Mouse (Mus musculus) heart, embryonic 10.5 days (tissue): Measurements from ENCODE around the gene F2rl1. TPM values are rescaled to one million over a fixed set of nuclear protein-coding genes. Genes with fewer than 3 reads are reported as not detected.
A peak's percentile ranks its signal among the peaks of the same experiment; 100 is the strongest.

Source experiments
- DNase-seq: peaks from one replicate; pipeline ENCODE4 v3.0.0-alpha.2; 2017; ENCODE audit warnings: low spot score
- H3K27ac ChIP-seq: fragments of 300-500 bp; sonication (generic); 2 replicates; pipeline ENCODE4 v1.5.1; 2016; ENCODE audit warnings: mild to moderate bottlenecking
- H3K27me3 ChIP-seq: fragments of 300-500 bp; sonication (generic); 2 replicates; pipeline ENCODE4 v1.6.1; 2016; ENCODE audit warnings: mild to moderate bottlenecking; ENCODE audit not compliant: poor library complexity, insufficient read depth, severe bottlenecking
- H3K36me3 ChIP-seq: fragments of 300-500 bp; sonication (generic); 2 replicates; pipeline ENCODE4 v1.6.1; 2016; ENCODE audit warnings: mild to moderate bottlenecking, moderate library complexity
- H3K4me1 ChIP-seq: fragments of 300-500 bp; sonication (generic); 2 replicates; pipeline ENCODE4 v1.6.1; 2016; ENCODE audit warnings: mild to moderate bottlenecking
- H3K4me3 ChIP-seq: fragments of 300-500 bp; sonication (generic); 2 replicates; pipeline ENCODE4 v1.5.1; 2016; ENCODE audit warnings: mild to moderate bottlenecking, moderate library complexity
- H3K9me3 ChIP-seq: fragments of 300-500 bp; sonication (generic); 2 replicates; pipeline ENCODE4 v1.6.1; 2016; ENCODE audit warnings: mild to moderate bottlenecking, moderate library complexity
- WGBS: fragments of 180-500 bp; shearing (Covaris S2); methylation state at CpG from one replicate; pipeline ENCODE4 v1.1.7; 2016; 5-methylcytosine and 5-hydroxymethylcytosine counted together
- polyA plus RNA-seq: library from polyadenylated mRNA; unstranded; fragments of >200 nt; fragmentation: Nextera tagmentation; extraction: Ambion mirVana; gene quantifications from 2 replicates; pipeline ENCODE4 v1.2.1, GENCODE M21; 2016

F2rl1 gene
- polyA plus RNA-seq, result 0.23 TPM in 1 of 2 replicates, not detected in the other

- Histone ChIP-seq H3K9me3 (no peaks in the 10 kb centered on the region), H3K36me3 (no peaks in the 10 kb centered on the region), H3K27ac (peak within 1 kb of the TSS; percentile 69), H3K27me3 (peaks cover 55% of the 10 kb centered on the region), H3K4me3 (peak within 1 kb of the TSS; percentile 62), H3K4me1 (peaks cover 13% of the 10 kb centered on the region)
- under 1% methylated on average over 54 of the region's 54 CpGs for WGBS
- DNase-seq, result no peak
These were observed at the start of gene F2rl1 for GRCm38 (mm10) chr13:95524674-95525491. TSS of gene F2rl1 (minus strand) at chr13:95525227.

- H3K36me3 ChIP-seq, result no peaks in the 10 kb centered on the region
- H3K4me3 ChIP-seq, result no peak overlapping the region
- no peaks in the 10 kb centered on the region for H3K27me3 ChIP-seq
- H3K27ac ChIP-seq, result no peak overlapping the region
- DNase-seq, result peak; percentile 35
- 91% methylated on average over 4 of the region's 4 CpGs for WGBS
- no peaks in the 10 kb centered on the region for H3K4me1 ChIP-seq
- no peaks in the 10 kb centered on the region; the same call in 1 of the 2 replicates for H3K9me3 ChIP-seq
These were observed 45.9 kb upstream of the F2rl1 start for GRCm38 (mm10) chr13:95570877-95571276.

DNA sequence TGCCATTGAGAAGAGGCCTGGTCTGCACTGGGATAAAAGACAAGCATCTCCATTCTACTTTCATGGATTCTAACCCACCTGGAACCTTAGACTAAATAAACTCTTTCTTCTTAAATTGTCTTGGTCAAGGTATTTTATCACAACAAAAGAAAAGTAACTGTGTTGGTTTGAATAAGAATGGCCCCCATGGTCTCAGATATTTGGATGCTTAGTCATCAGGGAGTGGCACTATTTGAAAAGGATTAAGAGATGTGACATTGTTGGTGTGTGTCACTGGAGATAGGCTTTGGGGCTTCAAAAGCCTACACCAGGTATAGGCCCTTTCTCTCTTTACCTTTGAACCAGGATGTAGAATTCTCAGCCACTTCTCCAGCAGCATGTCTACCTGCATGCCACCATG, 44.3 kb upstream of the F2rl1 start:
- no peaks in the 10 kb centered on the region for H3K27me3 ChIP-seq
- H3K9me3 ChIP-seq, result no peaks in the 10 kb centered on the region; the same call in 1 of the 2 replicates
- H3K36me3 ChIP-seq, result no peaks in the 10 kb centered on the region
- H3K4me3 ChIP-seq, result no peak overlapping the region
- no peaks in the 10 kb centered on the region for H3K4me1 ChIP-seq
- DNase-seq, result peak; percentile 19
- no peak overlapping the region for H3K27ac ChIP-seq

GRCm38 (mm10) chr13:95568336-95568735, 43.3 kb upstream of the F2rl1 start:
- Histone ChIP-seq H3K4me1 (no peaks in the 10 kb centered on the region), H3K36me3 (no peaks in the 10 kb centered on the region), H3K27me3 (no peaks in the 10 kb centered on the region), H3K27ac (no peak overlapping the region), H3K4me3 (no peak overlapping the region), H3K9me3 (no peaks in the 10 kb centered on the region; the same call in 1 of the 2 replicates)
- whole genome bisulfite sequencing, result 96% methylated on average over 3 of the region's 3 CpGs
- DNase-seq, result peak; percentile 41

GRCm38 (mm10) chr13:95566841-95567551, 42.0 kb upstream of the F2rl1 start:
- H3K27me3 ChIP-seq, result no peaks in the 10 kb centered on the region
- no peak for DNase-seq
- no peak overlapping the region for H3K4me3 ChIP-seq
- no peak overlapping the region for H3K27ac ChIP-seq
- H3K9me3 ChIP-seq, result no peaks in the 10 kb centered on the region; the same call in 1 of the 2 replicates
- H3K4me1 ChIP-seq, result no peaks in the 10 kb centered on the region
- 89% methylated on average over 15 of the region's 15 CpGs for WGBS
- H3K36me3 ChIP-seq, result no peaks in the 10 kb centered on the region

- H3K4me1 ChIP-seq, result no peaks in the 10 kb centered on the region
- no peak overlapping the region for H3K4me3 ChIP-seq
- H3K27ac ChIP-seq, result no peak overlapping the region
- 3% methylated on average over 3 of the region's 3 CpGs for WGBS
- H3K36me3 ChIP-seq, result no peaks in the 10 kb centered on the region
- no peak for DNase-seq
- H3K27me3 ChIP-seq, result no peaks in the 10 kb centered on the region
- H3K9me3 ChIP-seq, result no peaks in the 10 kb centered on the region
These were observed 38.7 kb upstream of the F2rl1 start for GRCm38 (mm10) chr13:95563693-95564092.

DNA sequence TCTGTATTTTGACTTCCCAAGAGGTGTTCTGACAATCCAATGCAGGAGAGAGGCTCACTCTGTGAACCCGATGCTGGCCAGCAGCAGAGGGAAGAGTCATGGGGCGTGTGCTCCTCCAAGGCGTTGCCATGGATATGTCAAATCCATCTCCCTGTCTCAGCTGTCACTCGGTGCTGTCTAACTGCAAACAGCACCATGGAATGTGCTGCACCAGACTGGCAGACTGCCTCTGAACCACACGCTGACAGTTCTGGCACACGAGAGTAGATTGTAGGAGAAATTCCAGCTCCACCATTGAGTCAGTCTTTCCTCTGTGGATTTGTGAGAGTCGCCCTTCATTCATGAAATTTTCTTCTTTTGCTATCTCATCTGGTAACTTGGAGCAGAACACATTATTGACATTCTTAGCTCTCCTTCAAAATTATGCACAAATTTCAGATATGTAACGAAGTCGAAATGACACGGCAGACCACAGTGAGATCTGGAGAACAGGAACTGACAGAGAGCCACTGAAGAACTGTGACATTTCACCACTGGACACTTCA, 38.1 kb upstream of the F2rl1 start:
- Histone ChIP-seq H3K4me3 (no peak overlapping the region), H3K4me1 (no peaks in the 10 kb centered on the region), H3K27ac (no peak overlapping the region), H3K36me3 (no peaks in the 10 kb centered on the region), H3K9me3 (no peaks in the 10 kb centered on the region), H3K27me3 (no peaks in the 10 kb centered on the region)
- no peak for DNase-seq
- 43% methylated on average over 10 of the region's 10 CpGs for WGBS

DNA sequence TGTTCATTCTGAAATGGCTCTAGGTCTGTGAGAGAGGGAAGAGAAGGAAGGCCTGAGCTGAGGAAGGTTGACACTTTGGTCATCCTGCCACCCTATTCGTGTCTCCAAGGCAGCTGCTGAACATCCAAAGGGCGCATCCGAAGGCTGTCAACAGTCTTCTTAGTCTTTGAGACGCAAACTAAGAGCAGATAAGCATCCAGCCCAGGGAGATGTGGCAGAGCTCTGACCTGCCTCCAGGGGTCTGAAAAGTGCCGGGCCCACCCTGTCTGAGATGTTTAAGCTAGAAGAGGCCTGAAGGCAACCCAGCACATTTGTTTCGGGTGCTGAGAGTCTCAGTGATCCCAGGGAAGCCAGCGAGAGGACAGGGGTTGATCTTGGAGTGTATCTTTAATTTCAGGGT, 32.3 kb upstream of the F2rl1 start:
- WGBS, result 49% methylated on average over 7 of the region's 7 CpGs
- Histone ChIP-seq H3K27ac (no peak overlapping the region), H3K36me3 (no peaks in the 10 kb centered on the region), H3K4me3 (no peak overlapping the region), H3K4me1 (peaks cover 4% of the 10 kb centered on the region; the same call in 1 of the 2 replicates), H3K9me3 (no peaks in the 10 kb centered on the region), H3K27me3 (no peaks in the 10 kb centered on the region)
- DNase-seq, result no peak

GRCm38 (mm10) chr13:95553885-95554492, 29.0 kb upstream of the F2rl1 start:
- DNase-seq, result no peak
- Histone ChIP-seq H3K27ac (no peak overlapping the region), H3K9me3 (no peaks in the 10 kb centered on the region), H3K4me3 (no peak overlapping the region), H3K4me1 (peaks cover 4% of the 10 kb centered on the region; the same call in 1 of the 2 replicates), H3K27me3 (no peaks in the 10 kb centered on the region), H3K36me3 (no peaks in the 10 kb centered on the region)
- WGBS, result 78% methylated on average over 11 of the region's 11 CpGs

- WGBS, result 77% methylated on average over 2 of the region's 2 CpGs
These were observed 25.8 kb upstream of the F2rl1 start for GRCm38 (mm10) chr13:95550636-95551370.

DNA sequence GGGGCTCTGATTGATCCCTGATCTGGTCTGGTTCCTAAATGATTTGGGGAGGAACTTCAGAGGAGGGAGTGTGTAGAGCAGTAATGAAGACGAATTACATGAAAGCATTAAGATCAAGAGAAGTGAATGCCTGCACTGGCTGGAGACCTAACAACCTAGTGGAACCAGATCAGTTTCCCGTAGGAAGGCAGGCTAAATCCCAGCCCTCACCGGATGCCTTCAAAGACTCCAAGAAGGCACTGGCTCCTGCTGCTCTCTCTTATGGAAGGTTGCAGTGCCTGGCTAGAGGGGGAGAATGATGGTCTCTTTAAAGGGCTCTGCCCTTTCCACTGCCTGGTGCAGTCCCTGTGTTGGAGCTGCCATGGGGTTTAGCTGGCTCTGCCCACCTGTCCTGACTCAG, 24.4 kb upstream of the F2rl1 start:
- peaks cover 18% of the 10 kb centered on the region for H3K4me1 ChIP-seq
- H3K27ac ChIP-seq, result no peak overlapping the region
- H3K4me3 ChIP-seq, result no peak overlapping the region
- H3K9me3 ChIP-seq, result no peaks in the 10 kb centered on the region
- no peak for DNase-seq
- H3K36me3 ChIP-seq, result no peaks in the 10 kb centered on the region
- 0 out of 2 replicates have a peak, but pooled peaks cover 3% of the 10 kb centered on the region for H3K27me3 ChIP-seq
- 39% methylated on average over 3 of the region's 3 CpGs for WGBS

More at GRCm38 (mm10) chr13:95550636-95551370, 25.8 kb upstream of the F2rl1 start:
- Histone ChIP-seq H3K36me3 (no peaks in the 10 kb centered on the region), H3K4me3 (no peak overlapping the region), H3K27me3 (0 out of 2 replicates have a peak, but pooled peaks cover 3% of the 10 kb centered on the region), H3K4me1 (peaks cover 18% of the 10 kb centered on the region), H3K9me3 (no peaks in the 10 kb centered on the region), H3K27ac (no peak overlapping the region)
- no peak for DNase-seq

DNA sequence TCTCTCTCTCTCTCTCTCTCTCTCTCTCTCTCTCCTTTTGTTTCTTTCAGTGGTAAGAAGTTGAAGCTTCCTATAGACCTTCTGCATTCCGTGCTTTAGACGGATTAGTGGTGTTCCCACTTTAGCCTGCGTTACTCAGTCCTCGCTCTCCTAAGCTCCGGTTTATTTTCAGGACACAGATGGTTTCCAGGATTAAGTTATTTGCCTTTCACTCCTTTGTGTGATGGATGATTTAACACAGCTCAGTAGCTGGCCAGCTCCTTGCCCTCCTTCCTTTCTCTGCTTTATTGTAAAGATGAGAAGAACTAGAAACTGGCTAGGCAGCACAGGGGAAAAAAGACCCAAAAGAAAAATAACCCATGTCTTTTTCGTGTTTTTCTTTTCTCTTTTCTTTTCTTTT, 23.8 kb upstream of the F2rl1 start:
- Histone ChIP-seq H3K27me3 (0 out of 2 replicates have a peak, but pooled peaks cover 3% of the 10 kb centered on the region), H3K4me3 (peak overlapping the region; percentile 28; the same call in 1 of the 2 replicates), H3K4me1 (peaks cover 18% of the 10 kb centered on the region), H3K27ac (no peak overlapping the region), H3K36me3 (no peaks in the 10 kb centered on the region), H3K9me3 (no peaks in the 10 kb centered on the region)
- DNase-seq, result no peak
- 23% methylated on average over 6 of the region's 6 CpGs for WGBS
